Mouse (Mus musculus): ENCODE data around the gene Ankrd45. TPM values are rescaled to one million over a fixed set of nuclear protein-coding genes. Genes with fewer than 3 reads are reported as not detected.

Gene Ankrd45
- polyA plus RNA-seq, 1 experiment: 3.3 TPM

DNA sequence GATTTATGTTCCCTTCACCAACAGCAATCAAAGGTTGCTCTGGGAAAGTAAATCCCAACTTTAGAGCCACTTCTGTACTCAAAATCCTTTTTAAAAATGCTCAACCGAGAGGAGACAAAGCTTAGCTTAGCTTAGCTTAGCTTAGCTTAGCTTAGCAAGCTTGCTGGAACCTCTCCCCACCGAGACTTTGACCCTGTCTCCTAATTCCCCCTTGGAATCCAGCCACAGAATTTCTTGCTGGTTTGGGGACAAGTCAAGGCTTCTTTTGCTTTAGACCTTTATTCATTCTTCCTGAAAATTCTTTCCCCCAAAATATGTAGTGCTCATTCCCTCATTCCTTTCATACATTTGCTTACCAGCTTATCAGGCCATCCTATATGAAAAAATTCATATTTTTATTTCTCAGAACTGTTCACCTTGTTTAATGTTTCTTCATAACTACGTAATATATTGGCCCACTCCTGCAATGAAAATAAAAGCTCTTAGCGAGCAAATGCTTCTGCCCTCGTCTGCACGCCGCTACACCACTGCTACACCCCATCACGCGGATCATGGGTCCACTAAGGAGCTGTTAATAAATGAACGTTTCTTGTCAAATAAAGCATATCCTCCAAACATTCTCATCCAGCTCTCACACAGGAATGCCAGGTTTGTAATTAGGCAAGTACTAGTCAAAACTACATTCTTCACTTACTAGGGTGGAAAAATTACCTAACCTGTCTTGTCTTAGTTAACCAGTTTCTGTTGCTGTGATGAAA, 19.7 kb upstream of the Ankrd45 start:
- TF ChIP-seq POLR2A (IDR thresholded peaks at IDR 0.05; ENCODE audit: insufficient read depth, low read length) (no peak), EP300 (IDR thresholded peaks at IDR 0.05; ENCODE audit: insufficient read depth, low read depth, low read length) (no peak), CTCF (IDR thresholded peaks at IDR 0.05; ENCODE audit: low read depth, low read length) (no peak)
- Histone ChIP-seq H3K4me1 (ENCODE audit: control insufficient read depth, insufficient read depth, low read length) (no peaks in the 10 kb centered on the region), H3K9ac (ENCODE audit: low read depth, poor library complexity, severe bottlenecking) (no peak overlapping the region)

DNA sequence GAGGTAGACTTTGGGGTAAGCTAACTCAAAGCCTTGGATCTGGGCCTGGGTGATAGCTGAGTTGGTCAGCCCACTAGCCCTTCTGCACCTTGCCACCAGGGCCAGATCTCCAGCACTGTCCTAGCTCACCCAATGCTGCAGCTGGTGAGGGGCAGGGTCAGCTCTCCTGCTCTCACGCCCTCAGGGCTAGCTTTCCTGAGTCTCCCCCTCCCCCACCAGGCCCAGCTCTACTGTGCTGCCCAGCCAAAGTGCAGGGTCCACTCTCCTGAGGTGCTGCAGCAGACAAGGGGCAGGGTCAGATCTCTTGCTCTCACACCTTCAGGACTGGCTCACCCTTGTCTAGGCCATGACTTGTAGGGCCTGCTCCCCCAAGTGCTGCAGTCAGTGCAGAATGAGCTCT, 16.0 kb upstream of the Ankrd45 start:
- no peaks in the 10 kb centered on the region for H3K4me1 ChIP-seq (ENCODE audit: control insufficient read depth, insufficient read depth, low read length)
- TF ChIP-seq CTCF (IDR thresholded peaks at IDR 0.05; ENCODE audit: low read depth, low read length): no peak
- TF ChIP-seq EP300 (IDR thresholded peaks at IDR 0.05; ENCODE audit: insufficient read depth, low read depth, low read length): no peak
- no peak for TF ChIP-seq POLR2A (IDR thresholded peaks at IDR 0.05; ENCODE audit: insufficient read depth, low read length)

More for the DNA sequence above, 19.7 kb upstream of the Ankrd45 start:
- Histone ChIP-seq H3K9me3 (replicated peaks; ENCODE audit: control insufficient read depth, insufficient read depth, low read length, poor library complexity, severe bottlenecking) (no peaks in the 10 kb centered on the region), H3K27me3 (ENCODE audit: control insufficient read depth, insufficient read depth, low read length, poor library complexity, severe bottlenecking) (no peaks in the 10 kb centered on the region), H3K36me3 (ENCODE audit: control insufficient read depth, insufficient read depth, low read length, poor library complexity, severe bottlenecking) (no peaks in the 10 kb centered on the region), H3K4me3 (ENCODE audit: low read depth, low read length) (no peak overlapping the region), H3K27ac (ENCODE audit: insufficient read depth, low read length) (no peak overlapping the region)

DNA sequence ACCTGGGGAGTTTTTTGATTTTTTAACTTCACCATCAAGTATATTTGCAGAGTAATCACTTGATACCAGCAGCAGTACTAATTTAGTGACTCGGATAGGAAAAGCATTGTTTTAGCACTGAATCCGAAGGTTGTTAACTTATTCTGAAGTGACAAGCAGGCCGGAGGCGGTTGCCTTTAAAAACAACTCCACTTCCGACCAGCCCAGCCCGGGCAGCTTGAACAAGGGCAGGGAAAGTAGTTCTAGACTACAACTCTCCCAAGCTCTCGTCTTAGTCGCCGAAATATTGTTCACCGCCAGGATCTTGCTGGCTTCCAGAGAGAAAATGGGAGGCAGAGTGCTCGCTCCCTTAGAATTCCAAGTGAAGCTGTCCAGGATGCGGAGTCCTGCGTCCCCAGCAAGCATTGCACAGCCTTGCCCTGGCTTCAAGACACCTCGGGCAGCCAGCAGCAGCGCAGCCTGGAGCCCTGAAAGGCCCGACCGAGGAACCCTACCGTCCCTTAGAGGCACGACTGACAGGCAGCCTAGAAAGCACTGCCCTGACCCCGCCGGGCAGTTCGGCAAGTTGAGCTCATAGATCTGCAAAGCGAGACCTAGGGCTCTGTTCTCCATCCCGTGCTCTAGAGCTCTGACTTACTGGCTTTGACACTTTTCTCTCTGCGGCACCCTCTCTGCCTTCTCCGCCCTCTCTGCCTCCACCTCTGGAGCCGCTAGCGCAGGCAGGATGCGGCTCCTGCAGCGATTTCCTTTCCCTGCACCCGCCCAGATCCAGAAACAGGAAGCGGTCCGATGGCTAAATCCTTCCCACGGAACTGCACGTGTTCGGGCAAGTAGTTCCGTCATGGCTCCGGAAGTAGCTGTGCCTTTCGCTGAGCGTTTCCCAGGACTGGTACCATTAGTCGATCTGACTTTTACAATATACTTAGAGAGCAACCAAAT, 11.5 kb upstream of the Ankrd45 start, which contains the start of gene Klhl20:
Klhl20 (minus strand) TSS at position 786 of the 939 bp plus-strand sequence.
- 0 out of 2 replicates have a peak within 1 kb of the TSS, but pooled peaks have one; percentile 42 for H3K27ac ChIP-seq (ENCODE audit: insufficient read depth, low read length)
- TF ChIP-seq EP300 (IDR thresholded peaks at IDR 0.05; ENCODE audit: insufficient read depth, low read depth, low read length) (0 out of 2 replicates have a peak, but pooled peaks have one; percentile 65), CTCF (IDR thresholded peaks at IDR 0.05; ENCODE audit: low read depth, low read length) (no peak), POLR2A (IDR thresholded peaks at IDR 0.05; ENCODE audit: insufficient read depth, low read length) (peak; percentile 86)
- no peaks in the 10 kb centered on the region for H3K36me3 ChIP-seq (ENCODE audit: control insufficient read depth, insufficient read depth, low read length, poor library complexity, severe bottlenecking)
- no peaks in the 10 kb centered on the region for H3K27me3 ChIP-seq (ENCODE audit: control insufficient read depth, insufficient read depth, low read length, poor library complexity, severe bottlenecking)
- H3K4me1 ChIP-seq (ENCODE audit: control insufficient read depth, insufficient read depth, low read length): no peaks in the 10 kb centered on the region
- H3K9me3 ChIP-seq (replicated peaks; ENCODE audit: control insufficient read depth, insufficient read depth, low read length, poor library complexity, severe bottlenecking): no peaks in the 10 kb centered on the region
- H3K4me3 ChIP-seq (ENCODE audit: low read depth, low read length): peak within 1 kb of the TSS; percentile 94
- H3K9ac ChIP-seq (ENCODE audit: low read depth, poor library complexity, severe bottlenecking): peak within 1 kb of the TSS; percentile 77

More for the DNA sequence above, 16.0 kb upstream of the Ankrd45 start:
- H3K9me3 ChIP-seq (replicated peaks; ENCODE audit: control insufficient read depth, insufficient read depth, low read length, poor library complexity, severe bottlenecking): no peaks in the 10 kb centered on the region
- H3K27me3 ChIP-seq (ENCODE audit: control insufficient read depth, insufficient read depth, low read length, poor library complexity, severe bottlenecking): no peaks in the 10 kb centered on the region
- H3K9ac ChIP-seq (ENCODE audit: low read depth, poor library complexity, severe bottlenecking): no peak overlapping the region
- no peak overlapping the region for H3K4me3 ChIP-seq (ENCODE audit: low read depth, low read length)
- no peak overlapping the region for H3K27ac ChIP-seq (ENCODE audit: insufficient read depth, low read length)
- no peaks in the 10 kb centered on the region for H3K36me3 ChIP-seq (ENCODE audit: control insufficient read depth, insufficient read depth, low read length, poor library complexity, severe bottlenecking)

DNA sequence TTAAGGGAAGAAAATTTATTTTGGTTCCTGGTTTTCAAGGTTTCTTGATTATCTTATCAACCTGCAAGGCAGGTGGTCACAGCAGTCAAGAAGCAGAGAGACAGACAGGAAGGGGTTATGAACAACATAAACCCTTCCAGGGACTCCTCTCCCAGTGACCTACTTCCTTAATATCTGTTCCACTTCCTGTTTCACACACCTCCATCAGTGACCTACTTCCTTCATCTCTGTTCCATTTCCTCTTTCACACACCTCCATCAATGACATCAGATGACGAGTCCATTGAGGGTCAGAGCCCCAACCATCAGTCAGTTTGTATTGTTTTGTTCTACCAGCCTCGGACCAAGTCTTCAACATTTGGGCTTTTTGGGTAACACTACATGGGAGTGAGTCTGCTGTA, 3.0 kb upstream of the Ankrd45 start:
- Histone ChIP-seq H3K27ac (ENCODE audit: insufficient read depth, low read length) (no peak overlapping the region), H3K4me3 (ENCODE audit: low read depth, low read length) (no peak overlapping the region), H3K36me3 (ENCODE audit: control insufficient read depth, insufficient read depth, low read length, poor library complexity, severe bottlenecking) (no peaks in the 10 kb centered on the region), H3K27me3 (ENCODE audit: control insufficient read depth, insufficient read depth, low read length, poor library complexity, severe bottlenecking) (no peaks in the 10 kb centered on the region), H3K9me3 (replicated peaks; ENCODE audit: control insufficient read depth, insufficient read depth, low read length, poor library complexity, severe bottlenecking) (peaks cover 8% of the 10 kb centered on the region), H3K9ac (ENCODE audit: low read depth, poor library complexity, severe bottlenecking) (no peak overlapping the region), H3K4me1 (ENCODE audit: control insufficient read depth, insufficient read depth, low read length) (no peaks in the 10 kb centered on the region)
- TF ChIP-seq POLR2A (IDR thresholded peaks at IDR 0.05; ENCODE audit: insufficient read depth, low read length) (no peak), CTCF (IDR thresholded peaks at IDR 0.05; ENCODE audit: low read depth, low read length) (no peak), EP300 (IDR thresholded peaks at IDR 0.05; ENCODE audit: insufficient read depth, low read depth, low read length) (no peak)

DNA sequence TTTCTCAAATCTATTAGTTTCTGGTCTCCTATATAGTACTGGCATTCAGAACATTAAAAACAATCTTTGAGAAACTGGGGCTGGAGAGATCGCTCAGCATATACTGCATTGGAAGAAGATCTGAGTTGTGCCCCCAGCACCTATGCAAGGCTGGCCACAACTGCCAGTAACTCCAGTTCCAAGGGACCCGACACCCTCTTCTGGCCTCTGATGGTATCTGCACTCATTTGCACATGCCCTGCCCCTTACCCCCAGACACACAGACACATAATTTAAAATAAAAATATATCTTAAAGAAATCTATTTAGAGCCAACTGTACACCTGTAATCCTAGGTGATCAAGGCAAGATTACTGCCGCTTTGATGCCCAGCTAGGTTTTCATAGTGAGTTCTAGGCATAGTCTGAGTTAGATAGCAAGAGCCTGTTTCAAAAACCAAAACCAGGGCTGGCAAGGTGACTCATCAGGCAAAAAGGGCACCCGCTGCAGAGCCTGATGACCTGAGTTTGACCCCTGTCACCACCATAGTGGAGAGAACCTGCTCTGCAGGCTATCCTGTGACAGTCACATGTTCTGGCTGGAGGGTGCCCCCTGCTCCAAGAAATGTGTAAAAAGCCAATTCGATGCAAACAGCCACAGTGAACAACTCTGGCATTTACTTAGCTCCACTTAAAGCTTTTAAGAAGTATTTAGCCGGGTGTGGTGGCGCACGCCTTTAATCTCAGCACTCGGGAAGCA, 2.3 kb upstream of the Ankrd45 start:
- H3K27ac ChIP-seq (ENCODE audit: insufficient read depth, low read length): no peak overlapping the region
- H3K27me3 ChIP-seq (ENCODE audit: control insufficient read depth, insufficient read depth, low read length, poor library complexity, severe bottlenecking): no peaks in the 10 kb centered on the region
- no peak overlapping the region for H3K4me3 ChIP-seq (ENCODE audit: low read depth, low read length)
- H3K36me3 ChIP-seq (ENCODE audit: control insufficient read depth, insufficient read depth, low read length, poor library complexity, severe bottlenecking): no peaks in the 10 kb centered on the region
- H3K4me1 ChIP-seq (ENCODE audit: control insufficient read depth, insufficient read depth, low read length): no peaks in the 10 kb centered on the region
- H3K9me3 ChIP-seq (replicated peaks; ENCODE audit: control insufficient read depth, insufficient read depth, low read length, poor library complexity, severe bottlenecking): peaks cover 15% of the 10 kb centered on the region
- TF ChIP-seq POLR2A (IDR thresholded peaks at IDR 0.05; ENCODE audit: insufficient read depth, low read length): no peak
- TF ChIP-seq CTCF (IDR thresholded peaks at IDR 0.05; ENCODE audit: low read depth, low read length): peak; percentile 49
- peak; percentile 77 for TF ChIP-seq EP300 (IDR thresholded peaks at IDR 0.05; ENCODE audit: insufficient read depth, low read depth, low read length)
- no peak overlapping the region for H3K9ac ChIP-seq (ENCODE audit: low read depth, poor library complexity, severe bottlenecking)

Measured in ES-Bruce4 (cell line).